18 mouse cellular contexts compared by ENCODE assay signal in the genomic region with DNA sequence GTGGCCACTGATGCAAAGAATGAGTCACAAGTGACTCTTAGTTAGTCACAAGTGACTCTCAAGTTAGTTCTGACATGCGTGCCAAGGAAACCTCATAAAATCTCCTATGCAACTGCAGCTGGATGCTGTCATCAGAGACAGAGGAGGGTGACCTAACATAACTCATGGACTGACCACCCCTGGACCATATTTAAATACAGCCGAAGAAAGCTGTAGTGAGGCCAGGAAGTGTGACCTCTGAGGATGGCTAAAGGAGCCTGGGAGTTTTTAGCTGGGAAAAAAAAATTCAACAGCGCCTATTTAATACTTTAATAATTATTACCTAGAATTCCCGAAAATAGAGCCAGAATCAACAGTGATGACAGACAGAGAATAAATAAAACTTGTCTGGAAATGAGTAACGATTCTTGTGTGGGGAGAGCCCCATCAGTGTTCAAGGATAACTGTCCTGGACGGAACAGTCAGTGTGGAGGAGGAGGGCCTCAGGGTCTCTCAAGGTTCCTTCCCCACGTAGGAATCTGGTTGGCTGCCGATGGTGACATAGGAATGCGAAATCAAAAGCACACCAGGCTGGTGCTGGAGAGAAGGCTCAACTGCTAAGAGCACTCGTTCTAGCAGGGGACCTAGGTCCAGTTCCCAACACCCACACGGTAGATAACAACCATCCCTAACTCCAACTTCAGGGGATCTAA. TPM values are rescaled to one million over a fixed set of nuclear protein-coding genes. Genes with fewer than 3 reads are reported as not detected.
DNase-seq lines count a peak whose midpoint lies in the region; ATAC-seq and TF ChIP-seq lines count a peak whose summit lies in the region.
"Had no signal": no experiment of that assay in that cellular context is flagged by ENCODE, and none has a peak within 500 bp of the region (broad histone marks: within the 10 kb centered on the region; RNA-seq: fewer than 3 reads in every experiment).

No protein-coding gene starts in this region.

- no peak overlapping the region for H3K4me2 ChIP-seq in limb, embryonic 14.5 days (replicated peaks; ENCODE audit: low read depth, low read length, severe bottlenecking)
- H3K4me2 ChIP-seq: embryonic facial prominence, embryonic 15.5 days; heart, embryonic 12.5 days; hindbrain, embryonic 12.5 days; liver, embryonic 15.5 days had no signal

- no peaks in the 10 kb centered on the region for H3K36me3 ChIP-seq in limb, embryonic 14.5 days (ENCODE audit: control insufficient read depth, insufficient read depth, low read length)
- no peaks in the 10 kb centered on the region for H3K36me3 ChIP-seq in limb, embryonic 10.5 days
- no peaks in the 10 kb centered on the region for H3K36me3 ChIP-seq in C2C12 (ENCODE audit: control insufficient read depth, insufficient read depth)
- H3K36me3 ChIP-seq: embryonic facial prominence, embryonic 15.5 days; heart, embryonic 12.5 days; hindbrain, embryonic 12.5 days; liver, embryonic 15.5 days had no signal

- no peaks in the 10 kb centered on the region for H3K9me3 ChIP-seq in limb, embryonic 14.5 days (ENCODE audit: control insufficient read depth, low read length)
- H3K9me3 ChIP-seq in limb, embryonic 10.5 days (replicated peaks) = no peaks in the 10 kb centered on the region
- H3K9me3 ChIP-seq: embryonic facial prominence, embryonic 15.5 days; heart, embryonic 12.5 days; hindbrain, embryonic 12.5 days; liver, embryonic 15.5 days had no signal

- DNase-seq in limb, embryonic 14.5 days (ENCODE audit: low spot score) = no peak
- no peak for DNase-seq in limb, embryonic 10.5 days (ENCODE audit: low spot score)
- DNase-seq in kidney, adult 8-10 months = peak; percentile 34 to 61
- peak; percentile 56 to 71 for DNase-seq in kidney, postnatal 4 days
- no peak for DNase-seq in neural tube, embryonic 10.5 days (ENCODE audit: extremely low spot score, low spot score)
- DNase-seq: gastrocnemius, postnatal 14 days; right cerebral cortex, adult 18-20 months; thymus, adult 18-20 months had no signal

- H3K4me1 ChIP-seq in limb, embryonic 14.5 days (ENCODE audit: control insufficient read depth, insufficient read depth, low read length) = no peaks in the 10 kb centered on the region
- H3K4me1 ChIP-seq in limb, embryonic 10.5 days = 0 out of 2 replicates have a peak, but pooled peaks cover 3% of the 10 kb centered on the region
- H3K4me1 ChIP-seq: embryonic facial prominence, embryonic 15.5 days; hindbrain, embryonic 12.5 days had no signal

- H3K27me3 ChIP-seq in limb, embryonic 14.5 days (ENCODE audit: control insufficient read depth, insufficient read depth, low read length) = no peaks in the 10 kb centered on the region
- no peaks in the 10 kb centered on the region for H3K27me3 ChIP-seq in limb, embryonic 10.5 days (ENCODE audit: low read depth, poor library complexity, severe bottlenecking)
- H3K27me3 ChIP-seq in C2C12 (ENCODE audit: control insufficient read depth, insufficient read depth, insufficient read length) = no peaks in the 10 kb centered on the region
- H3K27me3 ChIP-seq: embryonic facial prominence, embryonic 15.5 days; heart, embryonic 12.5 days; hindbrain, embryonic 12.5 days had no signal

- no peak for TF ChIP-seq CTCF in C2C12 (IDR thresholded peaks at IDR 0.05; ENCODE audit: control insufficient read depth, insufficient read depth, insufficient read length)

- no peak overlapping the region for H3K4me3 ChIP-seq in limb, embryonic 14.5 days (replicated peaks; ENCODE audit: low read length)
- H3K4me3 ChIP-seq in limb, embryonic 10.5 days = no peak overlapping the region
- no peak overlapping the region for H3K4me3 ChIP-seq in C2C12 (ENCODE audit: insufficient read depth, poor library complexity, severe bottlenecking)
- H3K4me3 ChIP-seq: embryonic facial prominence, embryonic 15.5 days; heart, embryonic 12.5 days; hindbrain, embryonic 12.5 days; liver, embryonic 15.5 days had no signal

- no peak overlapping the region for H3ac ChIP-seq in C2C12 (ENCODE audit: control insufficient read depth, insufficient read length, low read depth)

- ATAC-seq in limb, embryonic 14.5 days (ENCODE audit: low FRiP score, low read depth) = no peak
- no peak for ATAC-seq in megakaryocyte progenitor cell, adult 5-6 weeks (replicated peaks; ENCODE audit: poor library complexity)
- ATAC-seq: forebrain, embryonic 16.5 days; intestine, embryonic 16.5 days had no signal

- H3K79me3 ChIP-seq in C2C12 (ENCODE audit: low read depth) = no peaks in the 10 kb centered on the region

- H3K9ac ChIP-seq in limb, embryonic 14.5 days (ENCODE audit: low read depth, low read length, severe bottlenecking) = no peak overlapping the region
- H3K9ac ChIP-seq: embryonic facial prominence, embryonic 15.5 days; heart, embryonic 12.5 days; hindbrain, embryonic 12.5 days; liver, embryonic 15.5 days had no signal

- WGBS in limb, embryonic 14.5 days = 63% methylated on average over 11 of the region's 11 CpGs
- 79% methylated on average over 11 of the region's 11 CpGs for WGBS in limb, embryonic 10.5 days

- no peaks in the 10 kb centered on the region for H3K79me2 ChIP-seq in C2C12 (ENCODE audit: control insufficient read depth, insufficient read depth)

- H3K27ac ChIP-seq in limb, embryonic 14.5 days (replicated peaks; ENCODE audit: low read depth, low read length) = 0 out of 2 replicates have a peak overlapping the region, but pooled peaks have one; percentile 19
- no peak overlapping the region for H3K27ac ChIP-seq in limb, embryonic 10.5 days
- H3K27ac ChIP-seq: embryonic facial prominence, embryonic 15.5 days; hindbrain, embryonic 12.5 days; liver, embryonic 15.5 days had no signal

- TF ChIP-seq POLR2A in limb, embryonic 14.5 days (IDR thresholded peaks at IDR 0.05; ENCODE audit: borderline replicate concordance, extremely low read depth, insufficient read depth, insufficient read length) = no peak

TF ChIP-seq in C2C12, 6 proteins besides CTCF, POLR2A, EP300 and RAD21:
- TF ChIP-seq MYOG (IDR thresholded peaks at IDR 0.05; ENCODE audit: control insufficient read depth, extremely low read depth, insufficient read length) (no peak), CEBPB (IDR thresholded peaks at IDR 0.05; ENCODE audit: low read depth) (peak; percentile 58), MAX (IDR thresholded peaks at IDR 0.05) (no peak), USF1 (IDR thresholded peaks at IDR 0.05; ENCODE audit: low read depth) (no peak), FOSL1 (IDR thresholded peaks at IDR 0.05; ENCODE audit: insufficient read depth, low read length, poor library complexity, severe bottlenecking) (peak; percentile 97), MYOD1 (IDR thresholded peaks at IDR 0.05; ENCODE audit: control insufficient read depth, insufficient read length, low read depth) (peak; percentile 50)

RNA-seq across cellular contexts. Expression of gene Slc13a4, which starts 34.4 kb away (rescaled TPM):
- polyA plus RNA-seq in limb, embryonic 14.5 days (2012; rRNA removed) = 0.33 and 0.42 TPM in 2 replicates
- 0.22 and 0.30 TPM in 2 replicates for polyA plus RNA-seq in limb, embryonic 14.5 days (2014; fragmentation: Nextera tagmentation; extraction: Ambion mirVana)
- 0.38 and 0.40 TPM in 2 replicates for polyA plus RNA-seq in limb, embryonic 10.5 days (2016; fragmentation: Nextera tagmentation; extraction: Ambion mirVana)
- 0.07 TPM for polyA plus RNA-seq in C2C12 (2012; fragmentation: generic; extraction: Trizol)
- not detected in 2 replicates for total RNA-seq in megakaryocyte progenitor cell, adult 5-6 weeks (2015)
- not detected in 2 replicates for total RNA-seq in megakaryocyte progenitor cell, adult 5-6 weeks (2017)
- total RNA-seq: common myeloid progenitor, adult 5-6 weeks had no signal

RNA-seq across cellular contexts. Expression of gene Fam180a, which starts 52.4 kb away (rescaled TPM):
- polyA plus RNA-seq in limb, embryonic 14.5 days (2012; rRNA removed) = 2.5 and 3.5 TPM in 2 replicates
- 5.1 and 6.0 TPM in 2 replicates for polyA plus RNA-seq in limb, embryonic 14.5 days (2014; fragmentation: Nextera tagmentation; extraction: Ambion mirVana)
- polyA plus RNA-seq in limb, embryonic 10.5 days (2016; fragmentation: Nextera tagmentation; extraction: Ambion mirVana) = not detected in 2 replicates
- 0.13 TPM for polyA plus RNA-seq in C2C12 (2012; fragmentation: generic; extraction: Trizol)
- total RNA-seq in megakaryocyte progenitor cell, adult 5-6 weeks (2015) = not detected in 2 replicates
- total RNA-seq in megakaryocyte progenitor cell, adult 5-6 weeks (2017) = not detected in 2 replicates
- total RNA-seq: common myeloid progenitor, adult 5-6 weeks; megakaryocyte, adult 5-6 weeks had no signal

Comparison
In these comparisons a context has a peak if more than half of its experiments do, and no peak if none do; other contexts are left out.
1. DNase-seq: peak in kidney, adult 8-10 months (2 of 2) and kidney, postnatal 4 days (2 of 2); none in limb, embryonic 14.5 days (single experiment), limb, embryonic 10.5 days (single experiment) and neural tube, embryonic 10.5 days (single experiment).